Mouse (Mus musculus): Measurements from ENCODE around the gene Pla2g2f.

Pla2g2f gene

GRCm38 (mm10) chr4:138757416-138757815, at the start of gene Pla2g2f:
Gene Pla2g2f, minus strand, starts transcription at chr4:138757626.
- no peak for DNase-seq (ENCODE audit: low spot score in 2 of 2)

- DNase-seq (ENCODE audit: low spot score in 2 of 2), result no peak
Observed at GRCm38 (mm10) chr4:138806920-138807541, 49.6 kb upstream of the Pla2g2f start.

GRCm38 (mm10) chr4:138806160-138806559, 48.7 kb upstream of the Pla2g2f start:
- no peak for DNase-seq (ENCODE audit: low spot score in 2 of 2)

GRCm38 (mm10) chr4:138805248-138805647, 47.8 kb upstream of the Pla2g2f start:
- DNase-seq (ENCODE audit: low spot score in 2 of 2), result no peak

- no peak for DNase-seq (ENCODE audit: low spot score in 2 of 2)
Observed at GRCm38 (mm10) chr4:138802917-138803316, 45.5 kb upstream of the Pla2g2f start.

GRCm38 (mm10) chr4:138801631-138802030, 44.2 kb upstream of the Pla2g2f start:
- no peak for DNase-seq (ENCODE audit: low spot score in 2 of 2)

GRCm38 (mm10) chr4:138800134-138800744, 42.8 kb upstream of the Pla2g2f start:
- DNase-seq (ENCODE audit: low spot score in 2 of 2), result no peak

- DNase-seq (ENCODE audit: low spot score in 2 of 2), result no peak
Observed at GRCm38 (mm10) chr4:138797217-138797570, 39.8 kb upstream of the Pla2g2f start.

GRCm38 (mm10) chr4:138796513-138797216, 39.2 kb upstream of the Pla2g2f start:
- DNase-seq (ENCODE audit: low spot score in 2 of 2), result no peak

GRCm38 (mm10) chr4:138794344-138794743, 36.9 kb upstream of the Pla2g2f start:
- no peak for DNase-seq (ENCODE audit: low spot score in 2 of 2)

- DNase-seq (ENCODE audit: low spot score in 2 of 2), result peak; percentile 63 to 64
Observed at GRCm38 (mm10) chr4:138793276-138793675, 35.9 kb upstream of the Pla2g2f start.

- no peak for DNase-seq (ENCODE audit: low spot score in 2 of 2)
Observed at GRCm38 (mm10) chr4:138792599-138792998, 35.2 kb upstream of the Pla2g2f start.

- DNase-seq (ENCODE audit: low spot score in 2 of 2), result no peak
Observed at GRCm38 (mm10) chr4:138791452-138791851, 34.0 kb upstream of the Pla2g2f start.

GRCm38 (mm10) chr4:138788381-138788780, 31.0 kb upstream of the Pla2g2f start:
- no peak for DNase-seq (ENCODE audit: low spot score in 2 of 2)

- no peak for DNase-seq (ENCODE audit: low spot score in 2 of 2)
Observed at GRCm38 (mm10) chr4:138786141-138786540, 28.7 kb upstream of the Pla2g2f start.

GRCm38 (mm10) chr4:138785721-138786120, 28.3 kb upstream of the Pla2g2f start:
- DNase-seq (ENCODE audit: low spot score in 2 of 2), result no peak

GRCm38 (mm10) chr4:138782098-138782497, 24.7 kb upstream of the Pla2g2f start:
- peak in 1 of 2 experiments; percentile 33 for DNase-seq (ENCODE audit: low spot score in 2 of 2)

GRCm38 (mm10) chr4:138780300-138780699, 22.9 kb upstream of the Pla2g2f start:
- DNase-seq (ENCODE audit: low spot score in 2 of 2), result no peak

GRCm38 (mm10) chr4:138777417-138778407, 20.3 kb upstream of the Pla2g2f start:
- DNase-seq (ENCODE audit: low spot score in 2 of 2), result no peak

- DNase-seq (ENCODE audit: low spot score in 2 of 2), result no peak
Observed at GRCm38 (mm10) chr4:138775435-138775834, 18.0 kb upstream of the Pla2g2f start, which contains the start of gene Pla2g2d. Gene Pla2g2d, plus strand, starts transcription at chr4:138775735.

GRCm38 (mm10) chr4:138772386-138772785, 15.0 kb upstream of the Pla2g2f start:
- no peak for DNase-seq (ENCODE audit: low spot score in 2 of 2)

- DNase-seq (ENCODE audit: low spot score in 2 of 2), result no peak
Observed at GRCm38 (mm10) chr4:138771970-138772369, 14.5 kb upstream of the Pla2g2f start.
